Mouse (Mus musculus) kidney, adult 2 months (tissue): ENCODE measurements around the gene Tas1r2. TPM values are rescaled to one million over a fixed set of nuclear protein-coding genes. Genes with fewer than 3 reads are reported as not detected.

Source experiments
- DNase-seq: peaks from one replicate; pipeline ENCODE4 v3.0.0; 2021
- H3K27ac ChIP-seq: fragments of 200-500 bp; 2 replicates; pipeline ENCODE4 v1.5.1; 2012; ENCODE audit warnings: low read depth, low read length, control low read depth, inconsistent platforms; ENCODE audit not compliant: insufficient read depth
- H3K27me3 ChIP-seq: fragments of 200-500 bp; replicated peaks from 2 replicates; pipeline ENCODE4 v1.6.1; 2012; ENCODE audit warnings: mild to moderate bottlenecking, moderate library complexity, low read length, inconsistent platforms; ENCODE audit not compliant: control insufficient read depth, insufficient read depth
- H3K36me3 ChIP-seq: fragments of 200-500 bp; 2 replicates; pipeline ENCODE4 v1.6.1; 2012; ENCODE audit warnings: mild to moderate bottlenecking, moderate library complexity, low read length, inconsistent platforms; ENCODE audit not compliant: control insufficient read depth, insufficient read depth
- H3K4me1 ChIP-seq: fragments of 200-500 bp; 2 replicates; pipeline ENCODE4 v1.6.1; 2011; ENCODE audit warnings: low read length; ENCODE audit not compliant: control insufficient read depth, insufficient read depth
- H3K4me3 ChIP-seq: fragments of 200-500 bp; 2 replicates; pipeline ENCODE4 v1.5.1; 2011; ENCODE audit warnings: mild to moderate bottlenecking, low read depth, low read length, control low read depth; ENCODE audit not compliant: insufficient read depth
- CTCF ChIP-seq: fragments of 200-500 bp; conservative IDR thresholded peaks from 2 replicates; pipeline ENCODE4 v1.5.1; 2011; ENCODE audit warnings: low read depth, mild to moderate bottlenecking, control low read depth, low read length, moderate library complexity, mixed read lengths; ENCODE audit not compliant: insufficient read depth, insufficient read length
- POLR2A ChIP-seq: fragments of 200-500 bp; IDR thresholded peaks from one replicate; pipeline ENCODE4 v1.6.1; 2011; ENCODE audit warnings: low read depth, low read length, control low read depth
- WGBS: fragments of 180-500 bp; shearing (Covaris S2); methylation state at CpG from one replicate; pipeline ENCODE4 v1.1.7; 2018; 5-methylcytosine and 5-hydroxymethylcytosine counted together
- polyA plus RNA-seq: library from polyadenylated mRNA; depleted of rRNA; stranded (reverse); fragments of >200 nt; gene quantifications from 2 replicates; pipeline ENCODE4 v1.2.3, GENCODE M21; 2012

Tas1r2 gene
- polyA plus RNA-seq, 1 experiment: 0.14 TPM

DNA sequence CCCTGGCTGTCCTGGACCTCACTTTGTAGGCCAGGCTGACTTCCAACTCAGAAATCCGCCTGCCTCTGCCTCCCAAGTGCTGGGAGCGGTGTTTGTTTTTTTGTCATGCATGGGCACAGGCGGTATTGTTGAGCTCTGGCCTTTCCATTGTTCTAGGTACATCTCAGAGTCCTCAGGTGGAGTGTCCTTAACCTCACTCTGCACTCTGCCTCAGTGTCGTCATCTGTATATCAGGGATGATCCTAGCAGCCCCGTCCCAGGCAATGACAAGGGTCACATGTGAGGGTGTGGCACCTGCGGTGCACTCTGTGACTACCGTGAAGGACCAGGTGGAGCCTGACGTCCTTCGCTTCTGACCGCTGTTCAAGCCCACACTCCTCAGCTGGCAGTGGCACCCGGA is 26.0 kb upstream of the Tas1r2 start:
- 72% methylated on average over 11 of the region's 11 CpGs for WGBS
- Histone ChIP-seq H3K27me3 (no peaks in the 10 kb centered on the region), H3K4me3 (no peak overlapping the region), H3K27ac (no peak overlapping the region), H3K36me3 (no peaks in the 10 kb centered on the region), H3K4me1 (peaks cover 31% of the 10 kb centered on the region)
- TF ChIP-seq CTCF (no peak), POLR2A (no peak)
- DNase-seq: no peak

DNA sequence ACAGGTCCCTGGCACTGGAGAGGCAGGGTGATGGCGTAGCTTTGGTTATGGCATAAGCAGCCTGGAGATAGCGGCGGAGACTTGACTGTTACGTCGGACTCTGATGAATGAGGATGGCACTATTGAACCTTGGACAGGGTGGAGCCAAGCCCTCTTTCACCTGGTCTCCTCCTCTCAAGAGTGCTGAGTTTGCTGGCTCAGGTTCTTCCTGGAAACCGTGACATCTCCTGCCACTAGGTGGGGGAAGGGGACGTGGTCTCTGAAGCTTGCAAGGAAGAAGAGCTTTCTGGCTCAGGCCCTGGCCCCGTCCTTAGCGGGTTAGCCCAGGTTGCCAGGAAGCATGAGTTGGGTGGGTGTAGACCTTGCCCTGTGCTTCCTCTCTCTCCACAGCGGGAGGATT is 23.2 kb upstream of the Tas1r2 start:
- no peaks in the 10 kb centered on the region for H3K27me3 ChIP-seq
- H3K27ac ChIP-seq: no peak overlapping the region
- 55% methylated on average over 10 of the region's 10 CpGs for WGBS
- peak; percentile 96 for DNase-seq
- TF ChIP-seq POLR2A (no peak), CTCF (peak; percentile 29; the same call in 1 of the 2 replicates)
- H3K4me3 ChIP-seq: no peak overlapping the region
- H3K4me1 ChIP-seq: peaks cover 28% of the 10 kb centered on the region
- H3K36me3 ChIP-seq: no peaks in the 10 kb centered on the region

DNA sequence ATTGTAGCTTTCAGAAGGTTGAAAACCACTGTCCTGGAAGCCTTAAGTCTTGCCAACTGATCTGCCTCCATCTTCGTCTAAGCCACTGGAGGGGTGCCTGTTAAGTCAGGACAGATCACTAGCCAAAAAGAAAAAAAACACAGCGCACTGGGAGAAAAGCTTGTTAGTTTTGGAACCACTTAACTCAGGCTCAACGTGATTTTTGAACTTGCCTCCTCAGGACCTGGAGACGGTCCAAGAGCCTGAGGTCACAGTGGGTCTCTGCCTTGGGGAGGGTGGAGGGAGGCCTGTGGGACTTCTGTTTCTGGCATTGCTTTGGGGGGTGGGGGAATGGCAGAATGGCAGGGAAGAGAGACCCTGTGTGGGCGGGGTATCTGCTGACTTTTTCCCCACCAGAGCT is 22.2 kb upstream of the Tas1r2 start:
- WGBS: 38% methylated on average over 5 of the region's 5 CpGs
- Histone ChIP-seq H3K27me3 (no peaks in the 10 kb centered on the region), H3K36me3 (no peaks in the 10 kb centered on the region), H3K27ac (no peak overlapping the region), H3K4me1 (peaks cover 23% of the 10 kb centered on the region), H3K4me3 (no peak overlapping the region)
- no peak for TF ChIP-seq POLR2A
- TF ChIP-seq CTCF: no peak
- peak; percentile 80 for DNase-seq

DNA sequence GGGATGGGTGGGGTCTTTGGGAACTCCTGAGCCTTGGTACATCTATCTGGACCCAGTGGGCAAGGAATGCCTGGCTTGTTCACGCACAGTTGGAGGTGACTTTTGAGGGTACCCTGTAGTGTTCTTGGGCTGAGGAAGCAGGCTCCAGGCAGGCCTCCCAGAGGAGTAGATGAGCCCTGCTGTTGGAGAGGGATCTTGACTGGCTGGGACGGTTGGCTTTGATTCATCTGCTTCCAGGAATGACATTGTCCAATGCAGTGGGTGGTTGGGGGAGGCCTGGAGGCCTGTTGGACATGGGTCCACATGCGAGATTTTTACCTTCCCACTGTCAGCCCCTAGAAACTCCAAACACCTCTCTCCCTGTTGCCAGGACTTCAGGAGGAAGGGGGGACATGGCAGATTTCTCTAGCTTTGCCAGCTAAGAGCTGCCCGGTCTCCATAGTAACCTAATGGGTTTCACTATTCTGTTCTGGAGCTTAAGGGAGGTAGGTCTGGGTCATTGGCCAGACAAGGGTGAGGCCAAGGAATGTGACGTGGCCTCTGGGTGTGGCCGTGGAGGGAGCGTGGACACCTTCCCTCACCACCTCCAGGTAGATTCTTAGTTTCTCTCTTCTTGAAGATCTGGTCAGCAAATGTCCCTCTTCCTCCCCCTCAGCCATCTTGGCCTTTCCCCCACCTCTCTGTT is 21.6 kb upstream of the Tas1r2 start:
- Histone ChIP-seq H3K36me3 (no peaks in the 10 kb centered on the region), H3K4me1 (peaks cover 23% of the 10 kb centered on the region), H3K27ac (no peak overlapping the region), H3K27me3 (no peaks in the 10 kb centered on the region), H3K4me3 (no peak overlapping the region)
- no peak for TF ChIP-seq CTCF
- TF ChIP-seq POLR2A: no peak
- peak; percentile 64 for DNase-seq
- 48% methylated on average over 7 of the region's 7 CpGs for WGBS

- no peaks in the 10 kb centered on the region for H3K27me3 ChIP-seq
- H3K4me3 ChIP-seq: no peak overlapping the region
- H3K4me1 ChIP-seq: peaks cover 23% of the 10 kb centered on the region
- no peaks in the 10 kb centered on the region for H3K36me3 ChIP-seq
- no peak for TF ChIP-seq POLR2A
- no peak for TF ChIP-seq CTCF
- 53% methylated on average over 10 of the region's 10 CpGs for WGBS
- DNase-seq: peak; percentile 70
- no peak overlapping the region for H3K27ac ChIP-seq
Observed at GRCm38 (mm10) chr4:139632254-139632580, 21.1 kb upstream of the Tas1r2 start.

GRCm38 (mm10) chr4:139636373-139636772 is 17.0 kb upstream of the Tas1r2 start:
- H3K4me3 ChIP-seq: no peak overlapping the region
- H3K36me3 ChIP-seq: no peaks in the 10 kb centered on the region; the same call in 1 of the 2 replicates
- WGBS: 34% methylated on average over 7 of the region's 7 CpGs
- TF ChIP-seq CTCF: peak; percentile 98
- no peak for TF ChIP-seq POLR2A
- peaks cover 19% of the 10 kb centered on the region for H3K4me1 ChIP-seq
- H3K27ac ChIP-seq: no peak overlapping the region
- no peaks in the 10 kb centered on the region for H3K27me3 ChIP-seq
- DNase-seq: peak; percentile 61

GRCm38 (mm10) chr4:139637847-139638246 is 15.5 kb upstream of the Tas1r2 start:
- Histone ChIP-seq H3K36me3 (no peaks in the 10 kb centered on the region; the same call in 1 of the 2 replicates), H3K27me3 (no peaks in the 10 kb centered on the region), H3K27ac (no peak overlapping the region), H3K4me3 (no peak overlapping the region), H3K4me1 (peaks cover 10% of the 10 kb centered on the region)
- WGBS: 84% methylated on average over 9 of the region's 9 CpGs
- TF ChIP-seq POLR2A (no peak), CTCF (no peak)
- no peak for DNase-seq

DNA sequence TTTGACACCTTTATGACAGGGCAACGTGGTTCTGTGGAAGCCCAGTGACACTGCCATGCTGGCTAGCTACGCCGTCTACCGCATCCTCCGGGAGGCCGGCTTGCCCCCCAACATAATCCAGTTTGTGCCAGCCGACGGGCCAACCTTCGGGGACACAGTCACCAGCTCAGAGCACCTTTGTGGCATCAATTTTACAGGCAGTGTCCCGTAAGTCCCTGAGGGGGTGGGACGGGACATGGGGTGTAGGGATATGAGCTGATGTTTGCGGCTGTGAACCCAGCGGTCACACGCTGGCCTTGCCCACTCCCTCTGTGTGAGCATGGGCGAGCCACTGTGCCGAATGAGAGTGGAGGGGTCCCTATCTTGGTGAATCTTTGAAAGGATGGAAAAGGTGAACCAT is 15.0 kb upstream of the Tas1r2 start:
- Histone ChIP-seq H3K27me3 (no peaks in the 10 kb centered on the region), H3K36me3 (no peaks in the 10 kb centered on the region; the same call in 1 of the 2 replicates), H3K27ac (no peak overlapping the region), H3K4me3 (no peak overlapping the region), H3K4me1 (peaks cover 10% of the 10 kb centered on the region)
- no peak for TF ChIP-seq POLR2A
- no peak for TF ChIP-seq CTCF
- 87% methylated on average over 16 of the region's 16 CpGs for WGBS
- DNase-seq: no peak
